Mouse (Mus musculus) lung, postnatal 0 days (tissue): ENCODE measurements at regions not wholly inside any gene's neighbourhood (a gene's known extent, or its start where the extent isn't known, plus 50 kb on each side); places are given as distances from the start of the nearest gene placed in this dataset.

Experiments used
- ATAC-seq: fragments of 200-750 bp; cut with Nextera tagmentation; 2 replicates; pipeline ENCODE4 v1.8.0; 2017; ENCODE audit warnings: moderate library complexity
- DNase-seq: peaks from one replicate; pipeline ENCODE4 v3.0.0-alpha.2; 2016; ENCODE audit warnings: low spot score
- H3K27ac ChIP-seq: fragments of 300-500 bp; sonication (generic); 2 replicates; pipeline ENCODE4 v1.5.1; 2014; ENCODE audit warnings: antibody characterized with exemption, mild to moderate bottlenecking, low read length, mixed read lengths
- H3K27me3 ChIP-seq: fragments of 300-500 bp; sonication (generic); replicated peaks from 2 replicates; pipeline ENCODE4 v1.6.1; 2014; ENCODE audit warnings: low read length, mixed read lengths; ENCODE audit not compliant: insufficient read depth
- H3K36me3 ChIP-seq: fragments of 300-500 bp; sonication (generic); 2 replicates; pipeline ENCODE4 v1.6.1; 2014; ENCODE audit warnings: low read length, mixed read lengths; ENCODE audit not compliant: insufficient read depth
- H3K4me1 ChIP-seq: fragments of 300-500 bp; sonication (generic); 2 replicates; pipeline ENCODE4 v1.6.1; 2014; ENCODE audit warnings: antibody characterized with exemption, low read depth, low read length, mixed read lengths; ENCODE audit not compliant: insufficient read depth
- H3K4me2 ChIP-seq: fragments of 300-500 bp; sonication (generic); replicated peaks from 2 replicates; pipeline ENCODE4 v1.6.1; 2014; ENCODE audit warnings: low read depth, mild to moderate bottlenecking, low read length, moderate library complexity, mixed read lengths
- H3K4me3 ChIP-seq: fragments of 300-500 bp; sonication (generic); 2 replicates; pipeline ENCODE4 v1.5.1; 2014; ENCODE audit warnings: low read depth, low read length
- H3K9ac ChIP-seq: fragments of 300-500 bp; sonication (generic); replicated peaks from 2 replicates; pipeline ENCODE4 v1.6.1; 2014; ENCODE audit warnings: low read depth, mild to moderate bottlenecking
- H3K9me3 ChIP-seq: fragments of 300-500 bp; sonication (generic); 2 replicates; pipeline ENCODE4 v1.6.1; 2016; ENCODE audit warnings: low read length, mixed read lengths
- CTCF ChIP-seq: IDR thresholded peaks from 2 replicates; pipeline ENCODE4 v1.5.1; 2016; ENCODE audit warnings: antibody characterized with exemption, mild to moderate bottlenecking
- EP300 ChIP-seq: IDR thresholded peaks from 2 replicates; pipeline ENCODE4 v1.6.1; 2016; ENCODE audit warnings: antibody characterized with exemption, mild to moderate bottlenecking, control low read depth
- WGBS: fragments of 180-500 bp; shearing (Covaris S2); extraction: QIAGEN DNeasy Blood & Tissue Kit; methylation state at CpG from one replicate; pipeline ENCODE4 v1.1.7; 2014; 5-methylcytosine and 5-hydroxymethylcytosine counted together

GRCm38 (mm10) chr2:75542781-75543180 lies 116.3 kb upstream of the Hnrnpa3 start:
- peak; percentile 68 for DNase-seq
- Histone ChIP-seq H3K9me3 (no peaks in the 10 kb centered on the region), H3K27ac (no peak overlapping the region), H3K4me1 (no peaks in the 10 kb centered on the region), H3K36me3 (no peaks in the 10 kb centered on the region), H3K9ac (no peak overlapping the region), H3K4me2 (no peak overlapping the region), H3K4me3 (no peak overlapping the region), H3K27me3 (no peaks in the 10 kb centered on the region)
- ATAC-seq: peak; percentile 72
- TF ChIP-seq EP300: peak; percentile 84
- no peak for TF ChIP-seq CTCF
- 32% methylated on average over 5 of the region's 5 CpGs for WGBS

- no peaks in the 10 kb centered on the region for H3K27me3 ChIP-seq
- no peaks in the 10 kb centered on the region for H3K4me1 ChIP-seq
- no peak overlapping the region for H3K4me2 ChIP-seq
- H3K4me3 ChIP-seq: no peak overlapping the region
- DNase-seq: no peak
- H3K27ac ChIP-seq: no peak overlapping the region
- H3K9ac ChIP-seq: no peak overlapping the region
- 79% methylated on average over 7 of the region's 7 CpGs for WGBS
- no peaks in the 10 kb centered on the region for H3K9me3 ChIP-seq
- H3K36me3 ChIP-seq: no peaks in the 10 kb centered on the region
- no peak for ATAC-seq
- TF ChIP-seq CTCF (no peak), EP300 (no peak)
Measured at GRCm38 (mm10) chr2:75545971-75546370, 113.1 kb upstream of the Hnrnpa3 start.

- 83% methylated on average over 8 of the region's 8 CpGs for WGBS
- ATAC-seq: no peak
Measured at GRCm38 (mm10) chr2:75555676-75556075, 103.4 kb upstream of the Hnrnpa3 start.

GRCm38 (mm10) chr2:75556744-75557143 lies 102.3 kb upstream of the Hnrnpa3 start:
- H3K4me2 ChIP-seq: no peak overlapping the region
- no peak for DNase-seq
- WGBS: 45% methylated on average over 7 of the region's 7 CpGs
- no peak overlapping the region for H3K9ac ChIP-seq
- H3K27me3 ChIP-seq: no peaks in the 10 kb centered on the region
- H3K9me3 ChIP-seq: no peaks in the 10 kb centered on the region
- TF ChIP-seq CTCF (peak; percentile 28; the same call in 1 of the 2 replicates), EP300 (no peak)
- H3K36me3 ChIP-seq: no peaks in the 10 kb centered on the region
- no peak overlapping the region for H3K4me3 ChIP-seq
- no peaks in the 10 kb centered on the region for H3K4me1 ChIP-seq
- no peak for ATAC-seq
- no peak overlapping the region for H3K27ac ChIP-seq

More at GRCm38 (mm10) chr2:75555676-75556075, 103.4 kb upstream of the Hnrnpa3 start:
- no peak for TF ChIP-seq EP300
- TF ChIP-seq CTCF: no peak
- Histone ChIP-seq H3K4me1 (no peaks in the 10 kb centered on the region), H3K4me2 (no peak overlapping the region), H3K27ac (no peak overlapping the region), H3K27me3 (no peaks in the 10 kb centered on the region), H3K4me3 (no peak overlapping the region), H3K36me3 (no peaks in the 10 kb centered on the region), H3K9me3 (no peaks in the 10 kb centered on the region), H3K9ac (no peak overlapping the region)
- no peak for DNase-seq

GRCm38 (mm10) chr2:75557392-75557791 lies 101.7 kb upstream of the Hnrnpa3 start:
- Histone ChIP-seq H3K4me2 (no peak overlapping the region), H3K4me1 (no peaks in the 10 kb centered on the region), H3K27me3 (no peaks in the 10 kb centered on the region), H3K4me3 (no peak overlapping the region), H3K36me3 (no peaks in the 10 kb centered on the region), H3K27ac (no peak overlapping the region), H3K9me3 (no peaks in the 10 kb centered on the region), H3K9ac (no peak overlapping the region)
- DNase-seq (no peak), ATAC-seq (no peak)
- no peak for TF ChIP-seq CTCF
- 67% methylated on average over 11 of the region's 11 CpGs for WGBS

- Histone ChIP-seq H3K4me2 (no peak overlapping the region), H3K4me1 (no peaks in the 10 kb centered on the region), H3K27me3 (no peaks in the 10 kb centered on the region), H3K36me3 (no peaks in the 10 kb centered on the region), H3K27ac (no peak overlapping the region), H3K4me3 (no peak overlapping the region), H3K9ac (no peak overlapping the region), H3K9me3 (no peaks in the 10 kb centered on the region)
- ATAC-seq (no peak), DNase-seq (peak; percentile 59)
- TF ChIP-seq EP300: no peak
- no peak for TF ChIP-seq CTCF
- WGBS: 35% methylated on average over 6 of the region's 6 CpGs
Measured at GRCm38 (mm10) chr2:75559920-75560319, 99.1 kb upstream of the Hnrnpa3 start.
